Mouse (Mus musculus) adrenal gland, adult (tissue): Measurements from ENCODE around the gene Prss16.

Source experiments
- DNase-seq, 2 experiments: peaks; one replicate each; pipeline ENCODE4 v3.0.0; 2022 to 2023; ENCODE audit warnings: low spot score in 1 of 2; ENCODE audit not compliant: inconsistent age in 2 of 2

Gene Prss16

DNA sequence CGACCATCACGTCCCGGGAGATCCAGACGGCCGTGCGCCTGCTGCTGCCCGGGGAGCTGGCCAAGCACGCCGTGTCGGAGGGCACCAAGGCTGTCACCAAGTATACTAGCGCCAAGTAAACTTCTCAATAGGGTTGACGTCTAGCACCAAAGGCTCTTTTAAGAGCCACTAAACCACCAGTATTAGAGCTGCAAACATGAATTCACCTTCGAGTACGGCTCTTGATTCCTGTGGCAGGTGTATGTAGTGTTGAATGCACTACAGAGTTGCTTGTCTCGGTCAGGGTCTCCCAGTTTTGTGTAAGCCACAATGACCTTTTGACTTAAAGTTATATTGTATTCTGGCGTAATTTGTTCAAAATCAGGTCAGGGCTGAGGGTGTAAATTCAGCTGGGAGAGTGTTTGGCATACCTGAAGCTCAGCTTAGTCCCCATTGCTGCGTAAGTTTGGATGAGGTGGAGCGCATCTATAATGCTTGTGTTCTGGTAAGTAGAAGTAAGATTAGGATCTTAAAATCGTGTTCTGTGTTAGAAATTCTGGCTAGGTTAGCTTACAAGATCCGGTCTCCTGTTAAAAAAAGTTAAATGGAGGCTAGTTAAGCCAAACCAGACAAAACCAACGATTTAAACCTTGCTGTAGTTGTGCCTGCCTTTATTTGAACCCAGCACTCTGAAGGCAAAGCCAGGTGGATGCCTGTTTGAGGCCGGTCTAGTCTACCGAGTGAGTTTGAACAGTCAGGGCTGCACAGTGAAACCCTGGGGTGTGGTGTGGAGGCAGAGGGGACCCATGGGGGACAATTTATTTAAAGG, 26.8 kb upstream of the Prss16 start:
- DNase-seq, result peak in 1 of 2 experiments; percentile 53

- DNase-seq, result peak; percentile 84 to 95
These were observed 26.0 kb upstream of the Prss16 start, which contains the start of the genes Hist1h2ah and Hist1h2bk for GRCm38 (mm10) chr13:22035267-22036148. Hist1h2ah (minus strand) TSS chr13:22035568. Hist1h2bk (plus strand) TSS chr13:22035870.

- DNase-seq, result peak in 1 of 2 experiments; percentile 67
These were observed 25.1 kb upstream of the Prss16 start for GRCm38 (mm10) chr13:22034443-22035266.

GRCm38 (mm10) chr13:22033741-22034442, 24.4 kb upstream of the Prss16 start:
- no peak for DNase-seq

GRCm38 (mm10) chr13:22030493-22030892, 21.0 kb upstream of the Prss16 start:
- DNase-seq, result peak in 1 of 2 experiments; percentile 65

- no peak for DNase-seq
These were observed 20.4 kb upstream of the Prss16 start for GRCm38 (mm10) chr13:22029928-22030327.

GRCm38 (mm10) chr13:22028673-22029460, 19.3 kb upstream of the Prss16 start:
- peak; percentile 95 to 99 for DNase-seq

GRCm38 (mm10) chr13:22026058-22027031, 16.8 kb upstream of the Prss16 start:
- peak; percentile 83 to 96 for DNase-seq

DNA sequence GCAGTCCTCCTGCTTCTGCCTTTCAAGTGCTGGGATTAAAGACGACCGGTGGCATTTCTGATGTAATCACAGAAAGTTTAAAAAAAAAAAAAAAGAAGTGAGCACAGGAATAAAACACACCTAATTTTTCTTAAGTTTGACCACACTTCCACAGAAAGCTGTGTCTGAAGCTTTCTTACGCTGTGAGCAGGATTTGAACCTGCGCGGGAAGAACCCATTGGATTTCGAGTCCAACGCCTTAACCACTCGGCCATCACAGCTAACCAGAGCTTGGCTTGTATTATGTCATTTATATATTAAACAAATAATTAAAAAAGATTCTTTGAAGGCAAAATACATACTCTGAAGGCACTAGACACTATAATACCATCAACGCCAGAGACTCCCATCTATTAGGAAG, 12.7 kb upstream of the Prss16 start:
- peak; percentile 85 to 96 for DNase-seq

DNA sequence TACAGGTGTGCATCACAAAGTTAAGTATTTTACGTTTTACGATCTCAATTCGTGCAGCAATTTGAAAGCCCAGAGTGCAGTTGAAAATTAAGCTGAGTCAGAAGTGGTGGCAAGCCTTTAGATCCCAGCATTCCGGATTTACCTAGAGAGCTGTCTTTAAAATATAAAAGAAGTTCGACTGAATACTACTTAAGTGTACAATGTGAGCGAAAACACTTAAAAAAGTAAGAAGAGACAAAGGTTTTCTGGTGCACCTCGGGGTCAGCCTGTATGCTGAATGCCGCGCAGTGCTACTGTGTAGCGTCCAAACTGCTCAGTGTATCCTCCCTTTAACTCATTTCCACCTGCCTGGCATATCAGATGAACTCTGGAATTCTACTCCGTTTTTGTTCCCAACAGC, 12.0 kb upstream of the Prss16 start:
- DNase-seq, result peak in 1 of 2 experiments; percentile 73

GRCm38 (mm10) chr13:22020901-22021339, 11.4 kb upstream of the Prss16 start:
- DNase-seq, result peak; percentile 70 to 95

DNA sequence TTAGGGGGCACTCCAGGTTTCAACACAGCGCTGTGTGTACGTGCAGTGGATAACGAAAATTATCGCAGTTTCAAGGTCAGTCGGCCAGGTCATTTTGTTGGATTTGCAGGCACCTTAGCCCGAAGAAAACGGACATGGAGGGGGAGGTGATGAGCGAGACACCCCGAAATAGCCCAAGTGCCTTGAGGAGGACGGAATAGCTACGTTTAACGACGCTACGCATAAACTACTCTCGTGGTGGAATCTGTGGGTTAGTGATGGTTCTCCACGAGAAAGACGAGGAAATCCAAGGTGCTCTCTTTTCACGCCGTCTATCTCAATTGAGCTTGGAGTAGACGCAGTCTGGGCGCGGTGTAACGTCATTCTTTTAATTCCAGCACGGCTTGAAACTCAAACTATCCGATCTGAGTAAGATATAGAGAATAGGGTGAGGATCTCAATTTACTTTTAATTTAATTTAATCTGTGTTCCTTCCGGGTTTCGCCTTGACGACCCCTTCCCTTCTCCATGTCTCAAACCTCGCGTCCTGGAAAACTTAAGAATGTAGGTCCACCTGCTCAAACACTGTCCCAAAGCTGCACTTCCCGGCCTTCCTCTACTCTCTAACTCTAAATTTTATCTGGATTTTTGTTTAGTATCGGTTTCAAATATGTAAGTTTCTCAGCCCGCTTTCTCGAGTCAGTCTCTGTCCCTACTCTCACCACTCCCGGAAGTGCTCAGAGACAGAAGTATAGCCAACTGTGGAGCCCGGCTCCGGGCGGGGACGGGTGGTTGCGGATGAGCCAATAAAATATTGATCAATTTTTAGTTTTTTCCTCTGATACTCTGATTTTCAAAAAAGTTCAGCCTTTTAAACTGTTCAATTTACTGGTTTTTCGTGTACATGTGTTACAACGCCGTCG, 10.6 kb upstream of the Prss16 start:
- DNase-seq, result peak in 1 of 2 experiments; percentile 78

- peak; percentile 71 to 94 for DNase-seq
These were observed 6.2 kb upstream of the Prss16 start for GRCm38 (mm10) chr13:22015479-22016450.

DNA sequence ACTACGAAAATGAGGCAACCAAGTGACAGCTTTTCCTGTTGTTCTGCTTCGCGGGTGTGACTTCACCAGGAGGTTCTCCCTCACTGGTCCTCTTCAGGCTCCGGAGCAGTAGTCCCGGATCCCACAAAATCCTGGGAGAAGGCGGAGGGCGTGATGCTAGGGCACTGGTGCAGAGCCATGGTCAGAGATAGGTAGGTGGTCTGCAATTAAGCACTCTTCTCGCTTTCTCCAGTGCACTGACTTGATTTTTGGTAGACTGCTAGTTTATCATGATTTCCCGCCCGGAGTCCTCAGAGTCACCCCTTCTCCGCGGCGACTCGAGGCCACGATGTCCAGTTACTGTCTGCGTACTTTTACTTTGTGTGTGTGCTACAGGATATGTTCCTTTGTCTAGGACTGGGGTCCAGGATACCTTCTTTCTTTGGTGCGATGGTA, 4.9 kb upstream of the Prss16 start:
- peak in 1 of 2 experiments; percentile 72 for DNase-seq

DNA sequence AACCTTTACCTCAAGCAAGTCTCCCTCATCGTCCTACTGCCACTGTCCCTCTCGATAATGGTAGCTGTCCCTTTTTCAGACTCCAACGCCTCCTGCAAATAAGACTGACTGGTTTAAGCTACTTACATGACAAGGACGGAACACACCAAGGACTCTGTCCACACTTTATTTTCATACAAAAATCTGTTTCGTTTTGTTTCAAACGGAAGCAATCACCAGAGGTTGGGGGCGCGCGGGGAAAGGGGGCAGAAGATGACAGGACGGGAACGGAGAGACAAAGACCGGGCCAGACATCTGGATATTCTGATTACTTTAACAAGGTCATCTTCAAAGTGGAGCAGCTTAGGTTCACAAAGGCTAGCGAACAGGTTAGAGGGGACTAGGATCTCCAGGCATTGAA, 4.2 kb upstream of the Prss16 start:
- DNase-seq, result peak in 1 of 2 experiments; percentile 61

DNA sequence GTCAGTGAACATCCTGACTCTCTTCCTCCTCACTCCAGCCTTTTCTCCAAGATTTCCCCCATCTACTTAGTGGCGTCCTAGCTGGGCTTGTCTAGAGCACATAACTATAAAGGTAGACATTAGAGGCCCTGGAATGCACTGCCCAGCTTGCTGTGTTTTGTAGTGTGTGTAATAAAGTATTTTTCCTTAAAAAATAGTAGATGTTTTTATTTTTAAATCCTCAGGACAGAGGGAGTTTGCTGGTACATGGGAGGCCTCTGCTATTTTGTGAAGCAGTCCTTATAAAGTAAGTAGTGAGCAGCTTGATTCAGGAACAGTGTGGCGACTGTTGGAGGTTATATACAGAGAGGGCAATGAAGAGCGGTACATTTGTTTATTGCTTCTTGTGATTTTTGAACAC, 835 bp downstream of the Prss16 start:
- DNase-seq, result no peak
